Mouse (Mus musculus) liver, embryonic 16.5 days (tissue): ENCODE results near the gene Defb29. TPM values are rescaled to one million over a fixed set of nuclear protein-coding genes. Genes with fewer than 3 reads are reported as not detected.

Experiments used
- ATAC-seq: fragments of 200-750 bp; cut with Nextera tagmentation; 2 replicates; pipeline ENCODE4 v1.8.0; 2017; ENCODE audit warnings: low read depth, mild to moderate bottlenecking, moderate number of reproducible peaks, moderate library complexity
- H3K27ac ChIP-seq: fragments of 300-500 bp; sonication (generic); 2 replicates; pipeline ENCODE4 v1.5.1; 2014; ENCODE audit warnings: mild to moderate bottlenecking, low read length
- H3K27me3 ChIP-seq: fragments of 300-500 bp; sonication (generic); 2 replicates; pipeline ENCODE4 v1.6.1; 2014; ENCODE audit warnings: low read depth, low read length, mixed read lengths; ENCODE audit not compliant: control insufficient read depth, insufficient read depth
- H3K36me3 ChIP-seq: fragments of 300-500 bp; sonication (generic); 2 replicates; pipeline ENCODE4 v1.6.1; 2014; ENCODE audit warnings: mild to moderate bottlenecking; ENCODE audit not compliant: control insufficient read depth, insufficient read depth
- H3K4me1 ChIP-seq: fragments of 300-500 bp; sonication (generic); 2 replicates; pipeline ENCODE4 v1.6.1; 2014; ENCODE audit warnings: low read depth, low read length, mixed read lengths; ENCODE audit not compliant: control insufficient read depth
- H3K4me2 ChIP-seq: fragments of 300-500 bp; sonication (generic); 2 replicates; pipeline ENCODE4 v1.6.1; 2014; ENCODE audit warnings: low read depth, low read length, mixed read lengths
- H3K4me3 ChIP-seq: fragments of 300-500 bp; sonication (generic); 2 replicates; pipeline ENCODE4 v1.5.1; 2014; ENCODE audit warnings: low read depth, mild to moderate bottlenecking, low read length
- H3K9ac ChIP-seq: fragments of 300-500 bp; sonication (generic); 2 replicates; pipeline ENCODE4 v1.6.1; 2014; ENCODE audit warnings: low read depth, low read length
- H3K9me3 ChIP-seq: fragments of 300-500 bp; sonication (generic); replicated peaks from 2 replicates; pipeline ENCODE4 v1.6.1; 2016; ENCODE audit warnings: low read length; ENCODE audit not compliant: control insufficient read depth
- WGBS: fragments of 180-500 bp; shearing (Covaris S2); extraction: QIAGEN DNeasy Blood & Tissue Kit; methylation state at CpG from one replicate; pipeline ENCODE4 v1.1.7; 2014; ENCODE audit not compliant: insufficient replicate concordance; 5-methylcytosine and 5-hydroxymethylcytosine counted together
- polyA plus RNA-seq: library from polyadenylated mRNA; unstranded; fragments of >200 nt; fragmentation: Nextera tagmentation; extraction: Ambion mirVana; gene quantifications from 2 replicates; pipeline ENCODE4 v1.2.1, GENCODE M21; 2015

Defb29 gene
- polyA plus RNA-seq, 1 experiment from 2014 or later, result not detected

GRCm38 (mm10) chr2:152541979-152542378, 2.1 kb upstream of the Defb29 start:
- H3K27ac ChIP-seq, result no peak overlapping the region
- no peak overlapping the region for H3K4me3 ChIP-seq
- 34% methylated on average over 9 of the region's 9 CpGs for WGBS
- no peak overlapping the region for H3K4me2 ChIP-seq
- no peaks in the 10 kb centered on the region for H3K27me3 ChIP-seq
- no peaks in the 10 kb centered on the region for H3K4me1 ChIP-seq
- H3K36me3 ChIP-seq, result no peaks in the 10 kb centered on the region
- H3K9ac ChIP-seq, result no peak overlapping the region
- ATAC-seq, result no peak
- no peaks in the 10 kb centered on the region for H3K9me3 ChIP-seq

GRCm38 (mm10) chr2:152517981-152518380, 21.9 kb downstream of the Defb29 start, which contains the start of gene Defb28:
Defb28 (plus strand) TSS chr2:152518255.
- no peaks in the 10 kb centered on the region for H3K9me3 ChIP-seq
- ATAC-seq, result no peak
- H3K27me3 ChIP-seq, result no peaks in the 10 kb centered on the region
- 51% methylated on average over 4 of the region's 4 CpGs for WGBS
- H3K27ac ChIP-seq, result no peak within 1 kb of the TSS
- H3K4me2 ChIP-seq, result no peak within 1 kb of the TSS
- H3K9ac ChIP-seq, result no peak within 1 kb of the TSS
- H3K4me1 ChIP-seq, result no peaks in the 10 kb centered on the region
- no peak within 1 kb of the TSS for H3K4me3 ChIP-seq
- H3K36me3 ChIP-seq, result no peaks in the 10 kb centered on the region

GRCm38 (mm10) chr2:152516084-152516483, 23.8 kb downstream of the Defb29 start:
- Histone ChIP-seq H3K4me2 (no peak overlapping the region), H3K9me3 (no peaks in the 10 kb centered on the region), H3K4me1 (no peaks in the 10 kb centered on the region), H3K27me3 (no peaks in the 10 kb centered on the region), H3K9ac (no peak overlapping the region), H3K36me3 (no peaks in the 10 kb centered on the region), H3K4me3 (no peak overlapping the region), H3K27ac (no peak overlapping the region)
- ATAC-seq, result no peak
- 60% methylated on average over 4 of the region's 4 CpGs for WGBS

GRCm38 (mm10) chr2:152511592-152511991, 28.3 kb downstream of the Defb29 start, which contains the start of gene Defb26:
Defb26 (minus strand) TSS chr2:152511692.
- no peak for ATAC-seq
- WGBS, result 62% methylated on average over 1 of the region's 1 CpGs

GRCm38 (mm10) chr2:152503950-152504349, 35.9 kb downstream of the Defb29 start:
- Histone ChIP-seq H3K9ac (no peak overlapping the region), H3K4me2 (no peak overlapping the region), H3K4me1 (no peaks in the 10 kb centered on the region), H3K27me3 (no peaks in the 10 kb centered on the region), H3K27ac (no peak overlapping the region), H3K36me3 (no peaks in the 10 kb centered on the region), H3K4me3 (no peak overlapping the region), H3K9me3 (no peaks in the 10 kb centered on the region)
- ATAC-seq, result no peak
- WGBS, result 31% methylated on average over 2 of the region's 2 CpGs

More at GRCm38 (mm10) chr2:152511592-152511991, 28.3 kb downstream of the Defb29 start, which contains the start of gene Defb26:
- H3K9ac ChIP-seq, result no peak within 1 kb of the TSS
- no peaks in the 10 kb centered on the region for H3K4me1 ChIP-seq
- H3K36me3 ChIP-seq, result no peaks in the 10 kb centered on the region
- no peaks in the 10 kb centered on the region for H3K9me3 ChIP-seq
- no peak within 1 kb of the TSS for H3K27ac ChIP-seq
- no peak within 1 kb of the TSS for H3K4me2 ChIP-seq
- H3K4me3 ChIP-seq, result no peak within 1 kb of the TSS
- H3K27me3 ChIP-seq, result no peaks in the 10 kb centered on the region

- no peak overlapping the region for H3K27ac ChIP-seq
- ATAC-seq, result no peak
- H3K4me3 ChIP-seq, result no peak overlapping the region
- no peaks in the 10 kb centered on the region for H3K4me1 ChIP-seq
- no peaks in the 10 kb centered on the region for H3K36me3 ChIP-seq
- WGBS, result 60% methylated on average over 6 of the region's 6 CpGs
- H3K4me2 ChIP-seq, result no peak overlapping the region
- no peaks in the 10 kb centered on the region for H3K9me3 ChIP-seq
- H3K27me3 ChIP-seq, result no peaks in the 10 kb centered on the region
- no peak overlapping the region for H3K9ac ChIP-seq
Observed at GRCm38 (mm10) chr2:152500863-152501229, 39.1 kb downstream of the Defb29 start.

GRCm38 (mm10) chr2:152500204-152500862, 39.6 kb downstream of the Defb29 start:
- 50% methylated on average over 7 of the region's 7 CpGs for WGBS

GRCm38 (mm10) chr2:152498020-152498419, 41.9 kb downstream of the Defb29 start:
- no peak for ATAC-seq
- Histone ChIP-seq H3K36me3 (no peaks in the 10 kb centered on the region), H3K27ac (no peak overlapping the region), H3K27me3 (no peaks in the 10 kb centered on the region), H3K4me2 (no peak overlapping the region), H3K9ac (no peak overlapping the region), H3K9me3 (no peaks in the 10 kb centered on the region), H3K4me3 (no peak overlapping the region), H3K4me1 (no peaks in the 10 kb centered on the region)
- 67% methylated on average over 6 of the region's 6 CpGs for WGBS

More at GRCm38 (mm10) chr2:152500204-152500862, 39.6 kb downstream of the Defb29 start:
- Histone ChIP-seq H3K4me2 (no peak overlapping the region), H3K4me3 (no peak overlapping the region), H3K9me3 (no peaks in the 10 kb centered on the region), H3K27ac (no peak overlapping the region), H3K36me3 (no peaks in the 10 kb centered on the region), H3K4me1 (no peaks in the 10 kb centered on the region), H3K27me3 (no peaks in the 10 kb centered on the region), H3K9ac (no peak overlapping the region)
- ATAC-seq, result no peak

GRCm38 (mm10) chr2:152493151-152493550, 46.7 kb downstream of the Defb29 start:
- no peak for ATAC-seq
- WGBS, result 56% methylated on average over 6 of the region's 6 CpGs
- H3K36me3 ChIP-seq, result no peaks in the 10 kb centered on the region

More at GRCm38 (mm10) chr2:152493151-152493550, 46.7 kb downstream of the Defb29 start:
- Histone ChIP-seq H3K9ac (no peak overlapping the region), H3K4me2 (no peak overlapping the region), H3K27ac (no peak overlapping the region), H3K27me3 (no peaks in the 10 kb centered on the region), H3K9me3 (no peaks in the 10 kb centered on the region), H3K4me1 (no peaks in the 10 kb centered on the region), H3K4me3 (no peak overlapping the region)
